Mouse (Mus musculus) heart, embryonic 14.5 days (tissue): ENCODE measurements around the gene Fbxo47. TPM values are rescaled to one million over a fixed set of nuclear protein-coding genes. Genes with fewer than 3 reads are reported as not detected.

Experiments
- ATAC-seq: fragments of 200-750 bp; cut with Nextera tagmentation; 2 replicates; pipeline ENCODE4 v1.8.0; 2017; ENCODE audit warnings: low read depth, moderate TSS enrichment; ENCODE audit not compliant: insufficient number of reproducible peaks, insufficient read depth, low FRiP score
- H3K27ac ChIP-seq, 2 experiments: fragments of 200-500 bp in 1 of 2; fragments of 300-500 bp in 1 of 2; sonication (generic) in 1 of 2; replicated peaks in 1 of 2; 2 replicates each; pipeline ENCODE4 v1.5.1; 2012 to 2014; ENCODE audit warnings: low read depth in 2 of 2, low read length in 2 of 2, control low read depth in 1 of 2, mild to moderate bottlenecking in 1 of 2, mixed read lengths in 1 of 2; ENCODE audit not compliant: control insufficient read depth in 1 of 2, insufficient read depth in 1 of 2
- H3K27me3 ChIP-seq: fragments of 300-500 bp; sonication (generic); 2 replicates; pipeline ENCODE4 v1.6.1; 2014; ENCODE audit warnings: mild to moderate bottlenecking, low read length, control low read depth; ENCODE audit not compliant: control insufficient read depth, insufficient read depth
- H3K36me3 ChIP-seq: fragments of 300-500 bp; sonication (generic); 2 replicates; pipeline ENCODE4 v1.6.1; 2014; ENCODE audit warnings: mild to moderate bottlenecking, control low read depth, low read length, mixed read lengths; ENCODE audit not compliant: control insufficient read depth, insufficient read depth
- H3K4me1 ChIP-seq, 2 experiments: fragments of 200-500 bp in 1 of 2; fragments of 300-500 bp in 1 of 2; sonication (generic) in 1 of 2; 2 replicates each; pipeline ENCODE4 v1.6.1; 2012 to 2014; ENCODE audit warnings: low read length in 2 of 2, control low read depth in 1 of 2, mixed read lengths in 1 of 2; ENCODE audit not compliant: control insufficient read depth in 2 of 2, insufficient read depth in 2 of 2
- H3K4me2 ChIP-seq: fragments of 300-500 bp; sonication (generic); 2 replicates; pipeline ENCODE4 v1.6.1; 2014; ENCODE audit warnings: mild to moderate bottlenecking, low read length
- H3K4me3 ChIP-seq, 2 experiments: fragments of 200-500 bp in 1 of 2; fragments of 300-500 bp in 1 of 2; sonication (generic) in 1 of 2; 2 replicates each; pipeline ENCODE4 v1.5.1; 2012 to 2014; ENCODE audit warnings: low read length in 2 of 2, mild to moderate bottlenecking in 2 of 2, control low read depth in 1 of 2, low read depth in 1 of 2, moderate library complexity in 1 of 2; ENCODE audit not compliant: control insufficient read depth in 1 of 2, insufficient read depth in 1 of 2
- H3K9ac ChIP-seq: fragments of 300-500 bp; sonication (generic); 2 replicates; pipeline ENCODE4 v1.6.1; 2014; ENCODE audit warnings: mild to moderate bottlenecking, low read length
- H3K9me3 ChIP-seq: fragments of 300-500 bp; sonication (generic); 2 replicates; pipeline ENCODE4 v1.6.1; 2016; ENCODE audit warnings: low read length, control low read depth; ENCODE audit not compliant: control insufficient read depth
- WGBS: fragments of 180-500 bp; shearing (Covaris S2); extraction: QIAGEN DNeasy Blood & Tissue Kit; methylation state at CpG from one replicate; pipeline ENCODE4 v1.1.7; 2014; 5-methylcytosine and 5-hydroxymethylcytosine counted together
- polyA plus RNA-seq: library from polyadenylated mRNA; unstranded; fragments of >200 nt; fragmentation: Nextera tagmentation; extraction: Ambion mirVana; gene quantifications from 2 replicates; pipeline ENCODE4 v1.2.1, GENCODE M21; 2014

Fbxo47 gene
- polyA plus RNA-seq: 1.2 and 1.5 TPM in 2 replicates

DNA sequence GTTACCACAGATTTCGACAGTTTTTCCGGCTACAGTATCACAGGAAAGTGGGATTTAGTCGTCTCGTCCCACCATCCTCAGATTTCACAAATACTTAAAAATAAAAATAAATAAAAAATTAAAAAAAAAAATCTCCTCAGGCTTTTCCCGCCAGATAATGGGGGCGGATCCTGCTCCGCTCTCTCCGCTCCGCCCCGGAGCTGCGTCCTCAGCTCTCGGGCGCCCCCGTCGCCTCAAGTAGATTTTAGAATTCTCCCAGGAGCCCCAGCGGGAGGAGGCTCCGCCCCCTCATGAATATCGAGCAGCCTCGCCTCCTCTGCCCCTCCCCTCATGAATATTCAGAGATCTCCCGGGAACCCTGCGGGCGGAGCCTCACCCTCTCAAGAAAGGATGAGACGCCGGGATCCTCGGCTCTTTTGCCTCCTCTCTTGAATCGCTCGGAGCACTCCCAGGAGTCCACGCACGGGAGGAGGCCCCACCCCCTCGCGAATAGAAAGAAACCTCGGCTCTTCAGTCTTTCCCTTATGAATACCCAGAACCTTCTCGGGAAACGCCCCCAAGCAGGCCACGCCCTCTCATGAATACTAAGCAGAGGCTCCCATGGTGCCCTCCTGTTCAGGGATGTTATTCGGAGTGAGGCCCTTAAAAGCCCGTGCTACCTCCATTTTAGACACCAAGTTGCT lies at the start of gene Fbxo47:
TSS of gene Fbxo47 (minus strand) at position 237 of the 683 bp plus-strand sequence.
- under 1% methylated on average over 37 of the region's 37 CpGs for WGBS
- peaks cover 5% of the 10 kb centered on the region; the same call in 1 of the 2 replicates for H3K9me3 ChIP-seq
- no peaks in the 10 kb centered on the region for H3K4me1 ChIP-seq
- H3K36me3 ChIP-seq: no peaks in the 10 kb centered on the region
- H3K27ac ChIP-seq: peak within 1 kb of the TSS; percentile 84 to 86
- H3K9ac ChIP-seq: peak within 1 kb of the TSS; percentile 72
- peak within 1 kb of the TSS; percentile 75 for H3K4me2 ChIP-seq
- H3K27me3 ChIP-seq: no peaks in the 10 kb centered on the region
- peak; percentile 92 for ATAC-seq
- peak within 1 kb of the TSS; percentile 62 to 65 for H3K4me3 ChIP-seq

DNA sequence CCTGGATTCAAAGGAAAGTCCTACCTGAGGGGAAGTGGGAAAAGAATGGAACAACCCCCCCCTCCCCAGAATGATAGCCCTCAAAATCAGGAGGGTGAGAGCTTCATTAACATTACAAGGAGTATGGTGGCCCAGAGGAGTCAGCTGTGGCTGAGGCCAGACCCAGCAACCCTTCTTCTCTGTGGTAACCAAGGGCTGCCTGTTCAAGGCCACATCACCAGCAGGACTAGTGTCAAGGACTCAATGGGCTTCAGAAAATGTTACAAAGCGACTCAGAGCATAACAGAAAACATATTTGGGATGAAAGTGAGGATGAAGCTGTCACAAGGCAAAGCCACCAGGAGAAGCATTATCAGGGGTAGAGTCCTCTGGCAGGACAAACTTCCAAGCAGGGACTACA lies 49.6 kb upstream of the Fbxo47 start:
- WGBS: 50% methylated on average over 1 of the region's 1 CpGs
- no peak overlapping the region for H3K27ac ChIP-seq
- no peaks in the 10 kb centered on the region for H3K27me3 ChIP-seq
- no peaks in the 10 kb centered on the region for H3K36me3 ChIP-seq
- no peak overlapping the region for H3K4me2 ChIP-seq
- no peaks in the 10 kb centered on the region for H3K4me1 ChIP-seq
- H3K9ac ChIP-seq: no peak overlapping the region
- no peaks in the 10 kb centered on the region for H3K9me3 ChIP-seq
- no peak for ATAC-seq
- H3K4me3 ChIP-seq: no peak overlapping the region

DNA sequence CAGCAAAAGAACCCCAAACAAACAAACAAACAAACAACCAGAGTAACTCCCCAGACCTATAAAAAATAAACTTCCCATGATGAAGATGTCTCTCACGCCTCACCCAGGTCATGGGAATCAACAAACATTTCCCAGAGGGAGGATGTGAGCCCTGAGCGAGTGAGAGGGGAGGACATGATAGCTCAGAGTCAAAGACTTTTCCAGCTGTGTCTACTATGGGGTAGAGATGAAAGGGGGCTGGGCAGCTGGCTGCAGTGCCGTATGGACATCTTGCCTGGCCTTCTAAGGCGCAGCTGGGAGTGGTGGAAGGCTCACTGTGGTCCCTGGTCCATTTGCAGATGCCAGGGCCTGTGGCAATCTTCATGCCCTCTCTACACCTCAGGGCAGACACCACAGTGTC lies 45.0 kb upstream of the Fbxo47 start:
- WGBS: 70% methylated on average over 4 of the region's 4 CpGs
- no peak for ATAC-seq
- H3K9ac ChIP-seq: no peak overlapping the region

DNA sequence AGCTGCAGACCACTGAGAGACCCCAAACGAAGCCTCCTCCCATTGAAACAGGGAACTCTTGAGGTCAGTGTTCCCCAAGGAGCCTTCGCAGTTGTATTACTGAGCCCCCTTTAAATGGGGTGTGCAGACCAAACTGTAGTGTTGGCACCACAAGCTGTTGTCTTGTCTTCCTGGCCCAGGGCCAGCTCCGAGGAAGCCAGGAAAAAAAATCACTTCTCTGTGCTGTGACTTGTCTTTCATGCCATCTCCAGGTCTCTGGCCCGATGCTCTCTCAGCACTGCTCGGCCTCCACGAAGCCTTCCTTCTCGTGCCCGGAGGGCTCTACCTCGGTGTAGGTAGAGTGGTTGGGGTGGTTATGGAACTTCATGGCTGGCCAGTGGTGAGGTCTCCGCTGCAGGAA lies 40.3 kb upstream of the Fbxo47 start:
- no peak for ATAC-seq
- Histone ChIP-seq H3K4me1 (no peaks in the 10 kb centered on the region), H3K9ac (no peak overlapping the region), H3K4me2 (no peak overlapping the region), H3K27ac (no peak overlapping the region), H3K9me3 (no peaks in the 10 kb centered on the region), H3K36me3 (no peaks in the 10 kb centered on the region), H3K4me3 (no peak overlapping the region), H3K27me3 (no peaks in the 10 kb centered on the region)
- 90% methylated on average over 10 of the region's 10 CpGs for WGBS

More for the DNA sequence above, 45.0 kb upstream of the Fbxo47 start:
- no peak overlapping the region for H3K4me3 ChIP-seq
- no peak overlapping the region for H3K4me2 ChIP-seq
- H3K36me3 ChIP-seq: no peaks in the 10 kb centered on the region
- no peak overlapping the region for H3K27ac ChIP-seq
- H3K4me1 ChIP-seq: no peaks in the 10 kb centered on the region
- H3K27me3 ChIP-seq: no peaks in the 10 kb centered on the region
- no peaks in the 10 kb centered on the region for H3K9me3 ChIP-seq

DNA sequence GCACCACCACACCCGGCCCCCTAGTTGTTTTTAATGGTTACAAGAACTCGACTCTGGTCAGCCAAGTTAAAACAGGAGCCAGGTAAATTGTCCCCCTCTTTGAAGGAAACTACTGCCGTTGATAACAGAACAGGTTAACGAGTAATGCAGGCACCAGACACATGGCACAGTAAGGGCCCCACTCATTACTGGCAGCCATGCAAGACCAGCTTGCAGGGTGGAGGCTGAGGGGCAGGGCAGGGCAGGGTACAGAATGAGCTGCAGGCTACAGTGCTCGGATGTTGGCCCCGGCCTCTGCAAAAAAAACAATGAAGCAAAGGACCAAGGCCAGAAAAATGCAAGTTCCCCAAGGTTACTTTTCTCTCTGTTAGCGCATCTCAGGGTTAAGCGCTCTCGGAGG lies 39.7 kb upstream of the Fbxo47 start:
- WGBS: 78% methylated on average over 9 of the region's 9 CpGs
- Histone ChIP-seq H3K4me3 (no peak overlapping the region), H3K27ac (no peak overlapping the region), H3K4me1 (no peaks in the 10 kb centered on the region), H3K9me3 (no peaks in the 10 kb centered on the region), H3K4me2 (no peak overlapping the region), H3K9ac (no peak overlapping the region), H3K36me3 (no peaks in the 10 kb centered on the region), H3K27me3 (no peaks in the 10 kb centered on the region)
- no peak for ATAC-seq

DNA sequence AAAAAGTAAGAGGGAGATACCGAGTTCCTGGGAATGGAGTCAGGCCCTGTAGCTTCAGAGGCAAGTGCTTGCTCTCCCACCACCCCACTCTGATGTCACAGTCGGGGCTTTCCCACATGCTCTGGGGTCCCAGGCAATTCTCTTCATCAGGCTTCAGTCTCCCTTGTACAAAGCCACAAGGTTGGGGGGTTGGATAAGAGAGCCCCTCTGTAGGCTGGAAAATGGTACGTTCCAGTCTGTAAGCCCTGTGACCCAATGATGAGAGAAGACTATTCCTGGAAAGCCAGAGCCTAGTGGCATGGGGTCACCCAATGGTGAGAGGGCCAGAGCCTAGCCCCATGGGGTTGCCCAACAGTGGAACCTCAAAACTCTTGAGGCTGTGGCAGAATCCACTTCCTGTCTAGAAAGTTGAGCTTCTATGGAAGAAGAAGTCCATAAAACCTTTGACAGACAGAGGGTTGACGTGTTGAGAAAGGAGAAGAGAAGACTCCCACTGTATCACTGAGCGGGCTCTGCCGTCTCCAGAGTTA lies 32.1 kb upstream of the Fbxo47 start:
- 86% methylated on average over 6 of the region's 6 CpGs for WGBS
- no peak for ATAC-seq

DNA sequence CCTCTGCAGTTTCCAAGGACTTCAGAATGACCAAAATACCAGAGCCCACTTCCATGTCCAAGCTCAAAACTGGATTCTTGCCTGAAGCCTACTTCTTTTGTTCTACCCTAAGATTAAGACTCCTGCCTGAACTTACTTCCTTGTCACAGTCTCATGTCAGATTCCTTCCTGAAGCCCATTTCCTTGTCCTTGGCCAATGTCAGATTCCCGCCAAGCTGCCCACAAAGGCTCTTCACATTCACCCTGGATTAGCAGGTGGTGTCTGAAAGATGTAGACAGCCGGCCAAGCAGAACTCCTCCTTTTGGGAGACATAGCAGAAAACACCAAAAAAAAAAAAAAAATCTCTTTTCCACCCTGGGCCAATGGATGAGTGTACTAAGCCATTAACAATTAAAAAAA lies 31.5 kb upstream of the Fbxo47 start:
- 75% methylated on average over 2 of the region's 2 CpGs for WGBS
- no peak for ATAC-seq
- Histone ChIP-seq H3K9me3 (no peaks in the 10 kb centered on the region), H3K9ac (no peak overlapping the region), H3K4me3 (no peak overlapping the region), H3K27me3 (no peaks in the 10 kb centered on the region), H3K4me1 (no peaks in the 10 kb centered on the region), H3K27ac (no peak overlapping the region), H3K36me3 (no peaks in the 10 kb centered on the region), H3K4me2 (no peak overlapping the region)

More for the DNA sequence above, 32.1 kb upstream of the Fbxo47 start:
- Histone ChIP-seq H3K4me2 (no peak overlapping the region), H3K4me3 (no peak overlapping the region), H3K36me3 (no peaks in the 10 kb centered on the region), H3K27me3 (no peaks in the 10 kb centered on the region), H3K27ac (no peak overlapping the region), H3K4me1 (no peaks in the 10 kb centered on the region), H3K9me3 (no peaks in the 10 kb centered on the region), H3K9ac (no peak overlapping the region)

DNA sequence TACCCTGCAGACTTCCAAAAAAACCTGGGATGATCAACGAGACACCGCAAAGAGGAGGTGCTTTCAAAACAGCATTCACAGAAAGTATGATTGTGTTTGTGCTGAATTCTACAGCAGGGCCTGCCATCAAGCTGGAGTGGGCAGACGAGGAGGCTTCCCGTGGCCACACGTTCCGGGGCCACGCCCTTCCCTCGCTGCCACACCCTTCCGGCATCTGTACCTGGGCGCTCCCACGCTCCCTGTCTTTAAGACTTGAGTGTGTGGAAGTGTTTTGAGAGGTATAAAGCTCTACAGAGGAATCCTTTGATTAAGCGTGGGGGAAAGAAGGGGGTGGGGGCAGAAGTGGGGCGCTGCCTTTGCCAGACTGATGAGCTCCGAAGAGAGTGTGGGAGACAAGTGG lies 29.2 kb upstream of the Fbxo47 start:
- 87% methylated on average over 14 of the region's 14 CpGs for WGBS
- Histone ChIP-seq H3K27ac (no peak overlapping the region), H3K4me3 (no peak overlapping the region), H3K36me3 (no peaks in the 10 kb centered on the region), H3K9me3 (no peaks in the 10 kb centered on the region), H3K9ac (no peak overlapping the region), H3K4me1 (no peaks in the 10 kb centered on the region), H3K4me2 (no peak overlapping the region), H3K27me3 (no peaks in the 10 kb centered on the region)
- ATAC-seq: no peak
